Mouse (Mus musculus) MEL-GATA-1-ER (cell line): Measurements from ENCODE around the gene Gm21985.
"Not testable (repeated sequence)": the region's sequence is repeated elsewhere in the genome, so short reads cannot be mapped to it uniquely, and the experiment has no call there.

Experiments
- DNase-seq: peaks from one replicate; pipeline ENCODE4 v3.0.0-alpha.2; 2012; ENCODE audit warnings: low read depth; ENCODE audit errors: extremely low read depth

Gm21985 gene

DNA sequence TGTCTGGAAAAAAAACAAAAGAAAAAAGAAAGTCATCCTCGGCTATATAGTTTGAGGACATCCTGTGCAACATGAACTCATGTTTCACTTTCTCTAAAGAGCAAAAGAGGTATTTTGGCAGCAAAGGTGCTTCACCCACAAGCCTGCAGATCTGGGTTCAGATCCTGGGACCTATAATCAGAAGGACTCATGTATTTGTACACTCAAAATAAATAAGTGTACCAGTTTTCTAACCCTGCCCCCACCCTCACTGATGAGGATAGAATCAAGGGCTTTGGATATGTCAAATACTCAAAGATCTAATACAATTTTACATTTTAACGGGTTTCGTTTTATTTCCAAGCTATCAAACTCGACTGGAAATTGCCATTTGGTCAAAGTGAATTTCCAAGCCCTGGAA is 1.8 kb upstream of the Gm21985 start:
- DNase-seq, result no peak

GRCm38 (mm10) chr2:112265448-112266241 is 469 bp upstream of the Gm21985 start, which contains the start of gene Slc12a6:
Gene Slc12a6 (plus strand): TSS chr2:112265825.
- peak; percentile 80 for DNase-seq

GRCm38 (mm10) chr2:112266780-112267179 is 666 bp downstream of the Gm21985 start:
- DNase-seq, result no peak

- DNase-seq, result peak; percentile 91
Measured at GRCm38 (mm10) chr2:112267547-112268269, 1.6 kb downstream of the Gm21985 start.

GRCm38 (mm10) chr2:112270011-112270410 is 3.9 kb downstream of the Gm21985 start:
- DNase-seq, result no peak

- no peak for DNase-seq
Measured at GRCm38 (mm10) chr2:112272909-112273308, 6.8 kb downstream of the Gm21985 start.

DNA sequence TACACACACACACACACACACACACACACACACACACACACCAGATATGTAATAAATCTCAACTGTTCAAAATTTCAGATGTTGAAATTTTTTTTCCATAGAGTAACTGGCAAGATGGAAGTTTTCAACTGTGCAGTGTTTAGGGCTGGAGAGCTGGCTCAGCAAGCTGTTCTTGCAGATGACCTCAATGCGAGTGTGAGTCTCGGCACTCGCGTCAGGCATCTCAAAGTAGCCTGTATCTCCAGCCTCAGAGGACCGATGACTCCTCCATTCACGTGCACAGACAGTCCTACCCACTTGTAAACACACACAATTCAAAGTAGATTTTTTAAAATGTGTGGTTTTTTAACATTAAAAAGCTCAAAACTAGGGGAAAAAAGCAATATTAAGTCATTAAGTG is 7.4 kb downstream of the Gm21985 start:
- DNase-seq, result no peak

- no peak for DNase-seq
Measured at GRCm38 (mm10) chr2:112276870-112277269, 10.8 kb downstream of the Gm21985 start.

GRCm38 (mm10) chr2:112282846-112283245 is 16.7 kb downstream of the Gm21985 start:
- no peak for DNase-seq

GRCm38 (mm10) chr2:112284363-112285030 is 18.4 kb downstream of the Gm21985 start:
- peak; percentile 82 for DNase-seq

DNA sequence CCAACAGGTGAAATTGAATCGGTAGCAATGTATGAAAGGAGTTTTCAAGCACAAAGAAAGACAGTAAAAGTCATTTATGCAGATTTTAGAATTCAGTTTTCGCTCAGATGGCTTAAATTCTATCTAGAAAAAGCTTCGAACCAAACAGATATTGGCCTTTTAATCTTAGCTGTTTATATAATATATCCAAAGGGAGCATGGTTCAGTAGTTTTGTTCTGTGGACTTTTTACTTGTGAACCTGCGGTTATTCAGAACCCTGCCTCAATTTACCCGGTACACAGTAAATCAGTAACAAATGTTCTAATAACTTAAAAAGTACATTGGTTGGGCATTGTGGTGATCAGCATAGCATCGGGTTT is 18.9 kb downstream of the Gm21985 start:
- no peak for DNase-seq

GRCm38 (mm10) chr2:112286062-112286461 is 19.9 kb downstream of the Gm21985 start:
- DNase-seq, result not testable (repeated sequence)

- no peak for DNase-seq
Measured at GRCm38 (mm10) chr2:112287059-112287458, 20.9 kb downstream of the Gm21985 start.

- no peak for DNase-seq
Measured at GRCm38 (mm10) chr2:112289507-112289906, 23.4 kb downstream of the Gm21985 start.

DNA sequence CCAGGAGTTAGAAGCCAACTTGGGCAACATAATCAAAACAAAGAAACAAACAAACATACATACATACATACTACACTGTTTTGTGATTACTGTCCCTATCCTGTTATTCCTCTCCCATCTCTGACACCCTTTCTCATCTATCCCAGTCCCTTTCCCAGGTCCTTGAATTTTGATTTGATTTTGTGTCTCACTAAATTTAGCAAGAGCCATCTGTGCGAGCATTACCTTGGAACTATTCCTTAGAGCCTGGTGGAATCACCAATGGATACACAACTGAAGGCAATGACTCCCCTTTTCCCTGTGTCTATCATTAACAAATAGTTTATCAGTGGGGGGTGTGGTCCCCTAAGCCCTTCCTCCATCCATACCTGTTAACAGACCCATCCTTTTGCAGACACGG is 26.7 kb downstream of the Gm21985 start:
- no peak for DNase-seq

- DNase-seq, result no peak
Measured at GRCm38 (mm10) chr2:112296211-112296610, 30.1 kb downstream of the Gm21985 start.

DNA sequence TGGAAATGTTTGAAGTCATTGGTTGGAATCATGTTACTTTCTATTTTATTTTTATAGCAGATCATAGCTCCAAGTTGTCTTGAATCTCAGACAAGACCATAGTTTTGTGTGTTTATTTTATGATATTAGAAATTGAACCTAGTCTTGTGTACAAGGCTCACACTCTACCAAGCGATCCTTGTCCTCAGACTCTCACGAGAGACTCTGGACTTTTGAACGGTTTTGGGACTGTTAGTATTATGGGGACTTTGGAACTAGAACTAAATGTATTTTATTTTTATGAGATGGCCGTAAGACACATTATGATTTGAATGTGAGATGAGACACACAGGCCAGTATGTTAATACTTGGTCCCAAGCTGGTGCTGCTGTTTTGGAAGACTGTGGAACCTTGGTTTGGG is 32.1 kb downstream of the Gm21985 start:
- no peak for DNase-seq

DNA sequence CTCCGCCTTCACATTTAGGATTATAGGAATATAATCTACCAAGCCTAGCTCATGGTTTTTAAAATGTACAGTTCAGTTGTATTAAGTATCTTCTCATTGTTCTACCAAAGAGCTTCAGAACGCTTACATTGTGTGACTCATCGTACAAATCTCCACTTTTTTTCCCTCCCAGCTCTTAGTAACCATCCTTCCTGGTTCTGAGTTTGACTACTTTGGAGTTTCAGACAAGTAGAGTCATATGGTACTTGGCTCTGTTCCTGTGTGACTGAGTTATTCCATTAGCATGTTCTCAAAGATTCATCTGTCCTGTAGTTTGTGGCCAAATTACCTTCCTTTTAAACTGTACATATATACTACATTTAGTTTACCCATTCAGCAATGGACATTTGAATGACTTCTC is 42.6 kb downstream of the Gm21985 start:
- no peak for DNase-seq

- DNase-seq, result peak; percentile 41
Measured at GRCm38 (mm10) chr2:112309161-112309600, 43.1 kb downstream of the Gm21985 start.

- DNase-seq, result no peak
Measured at GRCm38 (mm10) chr2:112315638-112316037, 49.5 kb downstream of the Gm21985 start.

- DNase-seq, result no peak
Measured at GRCm38 (mm10) chr2:112318227-112318626, 52.1 kb downstream of the Gm21985 start.

- DNase-seq, result no peak
Measured at GRCm38 (mm10) chr2:112318905-112319304, 52.8 kb downstream of the Gm21985 start.
